Mouse (Mus musculus): ENCODE measurements at regions not wholly inside any gene's neighbourhood (a gene's known extent, or its start where the extent isn't known, plus 50 kb on each side); places are given as distances from the start of the nearest gene placed in this dataset.

DNA sequence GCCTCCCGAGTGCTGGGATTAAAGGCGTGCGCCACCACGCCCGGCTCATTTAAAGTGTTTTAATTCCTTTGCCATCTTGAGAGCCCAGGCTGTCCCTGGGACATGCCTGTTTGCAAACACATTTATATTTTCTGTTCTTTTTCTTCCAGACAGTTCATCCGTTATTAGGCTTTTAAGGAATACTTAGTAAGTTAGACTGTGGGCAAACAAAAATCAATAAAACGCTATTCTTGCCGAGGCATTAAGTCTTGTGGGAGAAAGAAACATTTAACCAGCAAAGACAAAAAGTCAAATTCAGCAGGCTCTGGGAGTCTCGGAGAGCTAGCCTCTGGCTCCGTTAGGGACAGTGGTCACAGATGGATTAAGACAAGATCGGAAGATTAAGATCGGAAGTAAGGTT, 52.0 kb upstream of the Cpsf6 start:
- TF ChIP-seq GATA4 (IDR thresholded peaks at IDR 0.05; ENCODE audit: insufficient replicate concordance, low read length), result no peak

DNA sequence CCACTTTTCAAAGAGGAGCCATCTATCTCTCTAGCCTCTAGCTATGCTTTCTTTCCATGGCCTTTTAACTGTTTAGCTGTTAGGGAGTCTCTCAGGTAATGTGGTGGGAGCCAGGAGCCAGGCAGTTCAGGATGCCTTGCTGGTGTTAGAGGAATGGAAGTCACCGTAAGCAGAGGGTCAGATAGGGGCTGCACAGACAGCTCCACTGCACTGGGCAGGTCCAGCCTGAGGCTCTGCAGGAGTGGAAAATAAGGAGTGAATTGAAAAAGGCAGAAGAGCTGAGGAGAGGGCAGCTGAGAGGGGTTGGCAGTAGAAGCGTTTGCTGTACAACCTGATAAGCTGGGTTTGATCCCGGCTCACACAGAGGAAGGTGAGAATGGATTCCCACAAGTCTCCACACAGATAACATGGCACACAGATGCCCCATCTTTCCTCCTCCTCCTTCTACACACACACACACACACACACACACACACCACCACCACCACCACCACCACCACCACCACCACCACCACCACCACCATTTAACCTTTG, 51.3 kb upstream of the Cpsf6 start:
- TF ChIP-seq GATA4 (IDR thresholded peaks at IDR 0.05; ENCODE audit: insufficient replicate concordance, low read length), result no peak

DNA sequence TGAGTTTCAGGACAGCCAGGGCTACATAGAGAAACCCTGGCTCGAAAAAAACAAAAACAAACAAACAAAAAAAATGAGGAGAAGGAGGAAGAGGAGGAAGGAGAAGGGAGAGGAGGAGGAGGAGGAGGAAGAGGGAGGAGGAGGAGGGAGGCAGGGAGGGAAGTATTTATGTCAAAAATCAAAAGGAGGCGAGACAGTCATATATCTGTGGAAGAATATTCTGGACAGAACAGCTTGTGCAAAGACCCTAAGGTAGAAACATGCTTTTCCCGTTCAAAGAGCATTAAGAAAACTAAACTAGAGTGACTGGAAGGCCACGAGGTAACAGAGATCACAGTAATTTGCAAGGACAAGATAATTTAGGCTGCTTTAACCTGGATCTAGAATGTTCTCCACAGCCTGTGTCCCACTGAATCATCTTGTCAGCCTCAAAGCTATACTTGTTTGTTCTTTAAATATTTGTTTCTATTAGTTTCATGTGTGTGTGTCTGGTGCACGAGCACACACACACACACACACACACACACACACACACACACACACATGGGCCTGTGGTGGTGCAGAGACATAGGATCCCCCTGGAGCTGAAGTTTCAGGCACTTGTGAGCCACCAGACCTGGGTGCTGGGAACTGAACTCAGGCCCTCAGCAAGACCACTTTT, 50.5 kb upstream of the Cpsf6 start:
- no peak for TF ChIP-seq GATA4 (IDR thresholded peaks at IDR 0.05; ENCODE audit: insufficient replicate concordance, low read length)

DNA sequence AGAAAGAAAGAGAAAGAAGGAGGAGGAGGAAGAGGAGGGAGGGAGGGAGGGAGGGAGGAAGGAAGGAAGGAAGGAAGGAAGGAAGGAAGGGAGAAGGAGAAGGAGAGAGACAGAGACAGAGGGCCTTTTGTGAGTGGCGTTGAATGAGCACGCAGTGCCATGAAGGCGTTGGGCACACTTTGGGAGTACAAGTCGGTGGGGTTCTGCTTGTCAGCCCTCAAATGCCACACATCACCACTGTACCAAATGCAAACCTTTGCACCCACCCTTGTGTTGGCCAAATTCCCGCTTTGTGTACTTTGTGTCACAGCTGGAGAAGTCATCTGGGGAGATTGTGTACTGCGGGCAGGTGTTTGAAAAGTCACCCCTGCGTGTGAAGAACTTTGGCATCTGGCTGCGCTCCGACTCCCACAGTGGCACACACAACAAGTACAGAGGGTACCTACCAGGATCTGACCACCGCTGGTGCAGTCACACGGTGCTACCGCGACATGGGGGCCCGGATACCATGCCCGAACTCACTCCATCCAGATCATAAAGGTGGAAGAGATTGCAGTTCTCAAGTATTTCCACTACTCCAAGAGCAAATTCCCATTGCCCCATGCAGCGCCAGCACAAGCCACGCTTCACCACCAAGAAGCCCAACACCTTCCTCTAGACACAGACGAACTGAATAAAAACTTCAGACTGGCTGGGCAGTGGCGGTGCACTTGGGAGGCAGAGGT, 49.8 kb upstream of the Cpsf6 start:
- TF ChIP-seq GATA4 (IDR thresholded peaks at IDR 0.05; ENCODE audit: insufficient replicate concordance, low read length), result no peak

All from liver, adult (tissue).